Mouse (Mus musculus): ENCODE results near the gene Frmd4a. TPM values are rescaled to one million over a fixed set of nuclear protein-coding genes. Genes with fewer than 3 reads are reported as not detected.

Gene Frmd4a
- polyA plus RNA-seq, 1 experiment from 2014 or later = 49.1 TPM

- DNase-seq (ENCODE audit: low spot score) = peak; percentile 70
- H3K27ac ChIP-seq = peak overlapping the region; percentile 90
- H3K4me1 ChIP-seq (replicated peaks) = peaks cover 70% of the 10 kb centered on the region
- 2% methylated on average over 16 of the region's 16 CpGs for WGBS
- peaks cover 9% of the 10 kb centered on the region for H3K27me3 ChIP-seq (ENCODE audit: insufficient read depth, poor library complexity, severe bottlenecking)
- no peaks in the 10 kb centered on the region for H3K9me3 ChIP-seq
- H3K4me3 ChIP-seq = peak overlapping the region; percentile 54
- H3K36me3 ChIP-seq = no peaks in the 10 kb centered on the region
Measured at GRCm38 (mm10) chr2:4153131-4153631, 135.7 kb downstream of the Frmd4a start.

- WGBS = 47% methylated on average over 5 of the region's 5 CpGs
- peaks cover 70% of the 10 kb centered on the region for H3K4me1 ChIP-seq (replicated peaks)
- peak; percentile 26 for DNase-seq (ENCODE audit: low spot score)
- peak overlapping the region; percentile 54 for H3K4me3 ChIP-seq
- H3K9me3 ChIP-seq = no peaks in the 10 kb centered on the region
- H3K27ac ChIP-seq = peak overlapping the region; percentile 90
- H3K36me3 ChIP-seq = no peaks in the 10 kb centered on the region
- peaks cover 9% of the 10 kb centered on the region for H3K27me3 ChIP-seq (ENCODE audit: insufficient read depth, poor library complexity, severe bottlenecking)
Measured at GRCm38 (mm10) chr2:4154036-4154653, 136.6 kb downstream of the Frmd4a start.

- Histone ChIP-seq H3K27ac (peak overlapping the region; percentile 90), H3K9me3 (no peaks in the 10 kb centered on the region), H3K36me3 (no peaks in the 10 kb centered on the region), H3K4me3 (peak overlapping the region; percentile 54), H3K27me3 (ENCODE audit: insufficient read depth, poor library complexity, severe bottlenecking) (peaks cover 9% of the 10 kb centered on the region), H3K4me1 (replicated peaks) (peaks cover 70% of the 10 kb centered on the region)
- WGBS = 89% methylated on average over 4 of the region's 4 CpGs
- no peak for DNase-seq (ENCODE audit: low spot score)
Measured at GRCm38 (mm10) chr2:4154654-4155047, 137.1 kb downstream of the Frmd4a start.

GRCm38 (mm10) chr2:4155406-4155805 lies 137.9 kb downstream of the Frmd4a start:
- H3K4me3 ChIP-seq = no peak overlapping the region
- H3K4me1 ChIP-seq (replicated peaks) = peaks cover 67% of the 10 kb centered on the region
- H3K9me3 ChIP-seq = no peaks in the 10 kb centered on the region
- H3K36me3 ChIP-seq = no peaks in the 10 kb centered on the region
- no peak for DNase-seq (ENCODE audit: low spot score)
- no peak overlapping the region for H3K27ac ChIP-seq
- H3K27me3 ChIP-seq (ENCODE audit: insufficient read depth, poor library complexity, severe bottlenecking) = peaks cover 9% of the 10 kb centered on the region

GRCm38 (mm10) chr2:4156511-4156910 lies 139.0 kb downstream of the Frmd4a start:
- H3K27me3 ChIP-seq (ENCODE audit: insufficient read depth, poor library complexity, severe bottlenecking) = peaks cover 5% of the 10 kb centered on the region
- no peak overlapping the region for H3K4me3 ChIP-seq
- H3K9me3 ChIP-seq = no peaks in the 10 kb centered on the region
- no peak for DNase-seq (ENCODE audit: low spot score)
- H3K4me1 ChIP-seq (replicated peaks) = peaks cover 56% of the 10 kb centered on the region
- no peaks in the 10 kb centered on the region for H3K36me3 ChIP-seq
- H3K27ac ChIP-seq = peak overlapping the region; percentile 51; the same call in 1 of the 2 replicates

- Histone ChIP-seq H3K4me1 (replicated peaks) (peaks cover 51% of the 10 kb centered on the region), H3K27me3 (ENCODE audit: insufficient read depth, poor library complexity, severe bottlenecking) (no peaks in the 10 kb centered on the region), H3K4me3 (no peak overlapping the region), H3K36me3 (no peaks in the 10 kb centered on the region), H3K27ac (no peak overlapping the region), H3K9me3 (no peaks in the 10 kb centered on the region)
- WGBS = 76% methylated on average over 4 of the region's 4 CpGs
- DNase-seq (ENCODE audit: low spot score) = no peak
Measured at GRCm38 (mm10) chr2:4157396-4157795, 139.9 kb downstream of the Frmd4a start.

- no peak overlapping the region for H3K27ac ChIP-seq
- 79% methylated on average over 15 of the region's 15 CpGs for WGBS
- H3K4me3 ChIP-seq = no peak overlapping the region
- no peak for DNase-seq (ENCODE audit: low spot score)
- no peaks in the 10 kb centered on the region for H3K36me3 ChIP-seq
- no peaks in the 10 kb centered on the region for H3K9me3 ChIP-seq
- H3K4me1 ChIP-seq (replicated peaks) = peaks cover 28% of the 10 kb centered on the region
- H3K27me3 ChIP-seq (ENCODE audit: insufficient read depth, poor library complexity, severe bottlenecking) = no peaks in the 10 kb centered on the region
Measured at GRCm38 (mm10) chr2:4159574-4160203, 142.2 kb downstream of the Frmd4a start.

- Histone ChIP-seq H3K36me3 (peaks cover 3% of the 10 kb centered on the region; the same call in 1 of the 2 replicates), H3K9me3 (peaks cover 2% of the 10 kb centered on the region; the same call in 1 of the 2 replicates), H3K27me3 (ENCODE audit: insufficient read depth, poor library complexity, severe bottlenecking) (no peaks in the 10 kb centered on the region), H3K4me1 (replicated peaks) (peaks cover 12% of the 10 kb centered on the region), H3K27ac (no peak overlapping the region), H3K4me3 (no peak overlapping the region)
- 95% methylated on average over 2 of the region's 2 CpGs for WGBS
- no peak for DNase-seq (ENCODE audit: low spot score)
Measured at GRCm38 (mm10) chr2:4166191-4166590, 148.7 kb downstream of the Frmd4a start.

GRCm38 (mm10) chr2:4167131-4167530 lies 149.6 kb downstream of the Frmd4a start:
- 92% methylated on average over 6 of the region's 6 CpGs for WGBS
- Histone ChIP-seq H3K4me3 (no peak overlapping the region), H3K4me1 (replicated peaks) (peaks cover 12% of the 10 kb centered on the region), H3K9me3 (peaks cover 2% of the 10 kb centered on the region; the same call in 1 of the 2 replicates), H3K27ac (no peak overlapping the region), H3K36me3 (peaks cover 3% of the 10 kb centered on the region; the same call in 1 of the 2 replicates), H3K27me3 (ENCODE audit: insufficient read depth, poor library complexity, severe bottlenecking) (no peaks in the 10 kb centered on the region)
- no peak for DNase-seq (ENCODE audit: low spot score)

- Histone ChIP-seq H3K36me3 (peaks cover 3% of the 10 kb centered on the region; the same call in 1 of the 2 replicates), H3K27me3 (ENCODE audit: insufficient read depth, poor library complexity, severe bottlenecking) (no peaks in the 10 kb centered on the region), H3K9me3 (peaks cover 2% of the 10 kb centered on the region; the same call in 1 of the 2 replicates), H3K27ac (no peak overlapping the region), H3K4me3 (no peak overlapping the region), H3K4me1 (replicated peaks) (peaks cover 12% of the 10 kb centered on the region)
- DNase-seq (ENCODE audit: low spot score) = no peak
- WGBS = 66% methylated on average over 10 of the region's 10 CpGs
Measured at GRCm38 (mm10) chr2:4169726-4170125, 152.2 kb downstream of the Frmd4a start.

- DNase-seq (ENCODE audit: low spot score) = no peak
- 89% methylated on average over 4 of the region's 4 CpGs for WGBS
- peaks cover 3% of the 10 kb centered on the region; the same call in 1 of the 2 replicates for H3K36me3 ChIP-seq
- H3K4me1 ChIP-seq (replicated peaks) = peaks cover 12% of the 10 kb centered on the region
- no peak overlapping the region for H3K27ac ChIP-seq
- H3K27me3 ChIP-seq (ENCODE audit: insufficient read depth, poor library complexity, severe bottlenecking) = no peaks in the 10 kb centered on the region
- peaks cover 2% of the 10 kb centered on the region; the same call in 1 of the 2 replicates for H3K9me3 ChIP-seq
- no peak overlapping the region for H3K4me3 ChIP-seq
Measured at GRCm38 (mm10) chr2:4170189-4170588, 152.7 kb downstream of the Frmd4a start.

GRCm38 (mm10) chr2:4184991-4185390 lies 167.5 kb downstream of the Frmd4a start:
- Histone ChIP-seq H3K9me3 (no peaks in the 10 kb centered on the region), H3K36me3 (no peaks in the 10 kb centered on the region), H3K27me3 (ENCODE audit: insufficient read depth, poor library complexity, severe bottlenecking) (no peaks in the 10 kb centered on the region), H3K4me3 (no peak overlapping the region), H3K4me1 (replicated peaks) (peaks cover 25% of the 10 kb centered on the region), H3K27ac (no peak overlapping the region)
- WGBS = 78% methylated on average over 8 of the region's 8 CpGs
- DNase-seq (ENCODE audit: low spot score) = no peak

- DNase-seq (ENCODE audit: low spot score) = no peak
- H3K36me3 ChIP-seq = no peaks in the 10 kb centered on the region
- no peaks in the 10 kb centered on the region for H3K27me3 ChIP-seq (ENCODE audit: insufficient read depth, poor library complexity, severe bottlenecking)
- H3K9me3 ChIP-seq = no peaks in the 10 kb centered on the region
- H3K27ac ChIP-seq = no peak overlapping the region
- peaks cover 41% of the 10 kb centered on the region for H3K4me1 ChIP-seq (replicated peaks)
- 72% methylated on average over 4 of the region's 4 CpGs for WGBS
- H3K4me3 ChIP-seq = no peak overlapping the region
Measured at GRCm38 (mm10) chr2:4187521-4187920, 170.0 kb downstream of the Frmd4a start.

All from hindbrain, embryonic 10.5 days (tissue).